In genomic region chr10:69044171-69044651, GRCm38 (mm10) we compare ENCODE assay signal across 9 mouse cellular contexts.
DNase-seq lines count a peak whose midpoint lies in the region; ATAC-seq lines count a peak whose summit lies in the region.
"Had no signal": no experiment of that assay in that cellular context is flagged by ENCODE, and none has a peak within 500 bp of the region (broad histone marks: within the 10 kb centered on the region; RNA-seq: fewer than 3 reads in every experiment).

No protein-coding gene starts in this region.

- peak overlapping the region; percentile 10; the same call in 1 of the 2 replicates for H3K27ac ChIP-seq in hindbrain, embryonic 16.5 days (ENCODE audit: low read depth, low read length)

- no peak for ATAC-seq in hindbrain, embryonic 16.5 days

- no peaks in the 10 kb centered on the region for H3K9me3 ChIP-seq in hindbrain, embryonic 16.5 days (ENCODE audit: control insufficient read depth, low read length)

- H3K27me3 ChIP-seq in hindbrain, embryonic 16.5 days (replicated peaks; ENCODE audit: control insufficient read depth, insufficient read depth, low read length): no peaks in the 10 kb centered on the region

- no peak overlapping the region for H3K4me3 ChIP-seq in hindbrain, embryonic 16.5 days (ENCODE audit: low read length)
- H3K4me3 ChIP-seq: myocyte had no signal

- peaks cover 13% of the 10 kb centered on the region; the same call in 1 of the 2 replicates for H3K4me1 ChIP-seq in hindbrain, embryonic 16.5 days (ENCODE audit: control insufficient read depth, insufficient read depth, low read depth, low read length)

- H3K36me3 ChIP-seq in hindbrain, embryonic 16.5 days (ENCODE audit: control insufficient read depth, insufficient read depth, low read length): no peaks in the 10 kb centered on the region

- peak; percentile 70 for DNase-seq in heart, adult 11 months
- no peak for DNase-seq in heart, adult 18-20 months
- peak; percentile 73 for DNase-seq in embryo, embryonic 11 days
- peak; percentile 73 for DNase-seq in mesoderm, embryonic 11.5 days (ENCODE audit: low read depth, low spot score)
- DNase-seq in urinary bladder, postnatal 25 days (ENCODE audit: low spot score): no peak
- no peak for DNase-seq in right cerebral cortex, postnatal 14 days
- no peak for DNase-seq in urinary bladder, postnatal 4 days (ENCODE audit: low spot score in 2 of 2)

- no peak overlapping the region for H3K9ac ChIP-seq in hindbrain, embryonic 16.5 days (ENCODE audit: low read depth, low read length)

- WGBS in hindbrain, embryonic 16.5 days: 20% methylated on average over 12 of the region's 12 CpGs

- H3K4me2 ChIP-seq in hindbrain, embryonic 16.5 days (ENCODE audit: low read length): no peak overlapping the region

Comparison
In these comparisons a context has a peak if more than half of its experiments do, and no peak if none do; other contexts are left out.
1. DNase-seq: peak in heart, adult 11 months (single experiment), embryo, embryonic 11 days (single experiment) and mesoderm, embryonic 11.5 days (single experiment); none in heart, adult 18-20 months (0 of 2), urinary bladder, postnatal 25 days (single experiment), right cerebral cortex, postnatal 14 days (single experiment) and urinary bladder, postnatal 4 days (0 of 2).